Mouse (Mus musculus) Patski (cell line): Measurements from ENCODE around the gene Olfr1377. TPM values are rescaled to one million over a fixed set of nuclear protein-coding genes. Genes with fewer than 3 reads are reported as not detected.

Experiments used
- ATAC-seq: fragments of 100-300 bp; one replicate; pipeline ENCODE4 v1.8.0; 2021
- CTCF ChIA-PET: fragments of 350-600 bp; sonication (Branson Sonifier 250); formaldehyde crosslinking; loops from one replicate; lab custom pipeline; 2022; ENCODE audit warnings: inconsistent platforms; lab: Charles Lee
- POLR2A ChIA-PET: fragments of 350-600 bp; sonication (Branson Sonifier 250); formaldehyde crosslinking; loops from one replicate; lab custom pipeline; 2022; ENCODE audit warnings: antibody characterized with exemption, inconsistent platforms; lab: Charles Lee
- DNase-seq: peaks from one replicate; pipeline ENCODE4 v3.0.0-alpha.2; 2011; ENCODE audit warnings: low read depth, low spot score
- H3K27me3 ChIP-seq: fragments of 371-371 bp; one replicate; pipeline ENCODE4 v1.5.1; 2021
- CTCF ChIP-seq: fragments of 100-300 bp; IDR thresholded peaks from one replicate; pipeline ENCODE4 v1.5.1; 2021
- in situ Hi-C: fragments of 300-500 bp; cut with MboI; formaldehyde crosslinking; loops from 3 replicates; pipeline ENCODE4 v1.11.1; 2018; ENCODE audit warnings: low pct_unique_long_range_greater_than_20kb, mixed read lengths
- polyA plus RNA-seq: library from polyadenylated mRNA; unstranded; gene quantifications from one replicate; pipeline ENCODE4 v1.2.3, GENCODE M21; 2021

Olfr1377 gene
- polyA plus RNA-seq = not detected

DNA sequence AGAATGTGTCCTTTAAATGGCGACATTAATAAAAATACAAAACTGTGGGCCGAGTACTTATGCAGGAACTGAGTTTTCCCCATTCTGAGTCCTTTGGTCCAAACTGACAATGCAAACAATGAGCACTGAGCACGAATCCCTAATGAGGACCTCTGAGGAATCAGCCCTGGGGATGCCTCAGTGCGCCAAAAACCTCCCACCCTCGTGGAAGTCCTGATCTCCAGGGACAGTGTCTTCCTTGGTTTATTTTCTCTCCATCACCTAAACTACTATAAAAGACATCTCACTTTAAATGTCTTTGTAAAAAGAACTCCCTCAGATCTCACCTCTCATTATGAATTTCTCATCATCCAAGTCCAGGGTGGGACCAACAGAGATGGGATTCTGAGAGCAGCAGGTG lies at the start of gene Olfr1377:
Gene Olfr1377, plus strand, starts transcription at position 301 of the 400 bp plus-strand sequence.
- DNase-seq = no peak
- POLR2A ChIA-PET = no interaction called here
- ATAC-seq = no peak
- no peak for TF ChIP-seq CTCF
- in situ Hi-C loops = no loop called here
- peaks cover 17% of the 10 kb centered on the region for H3K27me3 ChIP-seq
- CTCF ChIA-PET = no interaction called here

DNA sequence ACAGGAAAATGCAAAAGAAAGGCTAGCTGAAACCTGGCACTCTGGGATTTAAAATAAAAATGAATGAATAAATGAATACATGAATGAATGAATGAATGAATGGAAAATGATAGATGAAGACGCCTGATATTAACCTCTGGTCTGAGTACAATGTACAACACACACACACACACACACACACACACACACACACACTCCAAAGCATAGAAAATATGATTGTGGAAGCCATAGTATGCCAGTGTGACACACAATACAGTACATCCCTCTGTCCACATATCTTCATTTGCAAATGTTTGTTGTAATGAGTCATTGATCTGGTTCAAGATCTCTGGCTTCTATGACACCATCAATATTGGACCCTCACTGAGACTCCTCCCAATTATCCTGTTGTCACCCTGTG lies 49.7 kb upstream of the Olfr1377 start:
- TF ChIP-seq CTCF = no peak
- no peak for ATAC-seq
- DNase-seq = no peak
- in situ Hi-C loops = loop anchor here (10.0 kb wide), 1 partner anchor 333 kb away; the partner anchor contains the start of genes BC049762 and Clk4
- POLR2A ChIA-PET = interaction anchor here (0.9 kb wide), 1 partner anchor 8 kb away, joined by 3 read pairs; no protein-coding TSS in a partner anchor
- CTCF ChIA-PET = interaction anchor here (1.6 kb wide), 1 partner anchor 16 kb away, joined by 8 read pairs; the partner anchor contains the start of gene Zfp2
- H3K27me3 ChIP-seq = no peaks in the 10 kb centered on the region

DNA sequence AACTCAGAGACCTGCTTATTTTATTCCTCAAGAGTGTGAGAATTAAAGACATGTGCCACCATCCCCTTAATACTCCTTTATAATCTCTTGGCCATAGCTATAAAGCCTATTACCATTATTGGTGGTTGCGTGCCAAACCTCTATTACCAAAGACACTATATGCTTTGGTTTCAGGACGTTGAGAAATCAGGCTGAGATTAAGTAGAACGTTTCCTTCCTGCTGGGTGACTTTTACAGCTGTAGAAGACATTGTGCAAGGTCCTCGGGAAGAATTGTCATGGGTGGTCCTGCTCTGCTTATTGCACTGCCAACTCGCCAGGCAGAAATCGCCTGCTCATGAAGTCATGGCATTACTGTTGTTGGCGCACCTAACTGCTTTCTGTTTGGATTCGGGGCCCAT lies 43.3 kb upstream of the Olfr1377 start:
- CTCF ChIA-PET = no interaction called here
- in situ Hi-C loops = loop anchor here (5.0 to 10.0 kb wide), 2 partner anchors 119 to 326 kb away; partner anchors contain the start of genes BC049762, Clk4 and Zfp354a
- ATAC-seq (no peak), DNase-seq (no peak)
- POLR2A ChIA-PET = interaction anchor here (0.9 kb wide), 1 partner anchor 325 kb away, joined by 3 read pairs; no protein-coding TSS in a partner anchor
- peaks cover 4% of the 10 kb centered on the region for H3K27me3 ChIP-seq
- TF ChIP-seq CTCF = no peak

DNA sequence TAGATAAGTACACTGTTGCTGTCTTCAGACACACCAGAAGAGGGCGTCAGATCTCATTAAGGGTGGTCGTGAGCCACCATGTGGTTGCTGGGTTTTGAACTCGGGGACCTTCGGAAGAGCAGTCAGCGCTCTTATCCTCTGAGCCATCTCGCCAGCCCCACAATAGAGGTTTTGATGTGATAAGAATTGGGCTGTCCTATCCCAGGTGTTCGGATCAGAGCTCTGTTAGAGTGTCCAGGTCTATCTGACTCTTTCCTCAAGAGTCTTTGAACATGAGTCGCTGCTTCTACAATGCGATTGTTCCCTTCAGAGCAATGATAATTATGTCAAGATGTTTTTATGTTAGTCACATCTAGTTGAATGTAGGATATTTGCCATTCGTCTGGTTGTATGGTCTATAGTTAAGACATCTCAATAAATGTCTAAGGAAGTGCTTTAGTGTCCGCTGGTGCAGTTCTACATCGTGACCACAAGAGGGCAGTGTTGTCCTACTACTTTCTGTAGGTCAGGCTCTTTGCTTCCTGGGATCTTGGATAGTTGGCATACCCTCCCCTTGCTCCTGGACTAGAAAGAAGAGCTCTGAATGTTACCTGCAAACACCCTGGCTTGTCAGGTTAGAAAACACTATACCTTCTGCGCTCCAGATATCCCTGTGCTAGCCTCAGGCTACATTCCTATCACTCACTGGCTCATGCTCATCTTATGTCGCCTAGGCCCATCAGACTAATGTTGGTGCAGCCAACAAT lies 42.0 kb upstream of the Olfr1377 start:
- ChIA-PET CTCF (interaction anchor here (0.6 to 1.2 kb wide), 9 partner anchors 9 to 600 kb away, joined by 3 to 4 read pairs (median 3); partner anchors contain the start of gene Prop1), POLR2A (interaction anchor here (0.9 kb wide), 2 partner anchors 8 to 324 kb away, joined by 3 read pairs; partner anchors contain the start of gene Zfp354b)
- peak; percentile 66 for ATAC-seq
- in situ Hi-C loops = loop anchor here (5.0 to 10.0 kb wide), 3 partner anchors 118 to 595 kb away; partner anchors contain the start of genes BC049762, Clk4 and Zfp354a
- H3K27me3 ChIP-seq = peaks cover 8% of the 10 kb centered on the region
- no peak for DNase-seq
- TF ChIP-seq CTCF = peak; percentile 89

DNA sequence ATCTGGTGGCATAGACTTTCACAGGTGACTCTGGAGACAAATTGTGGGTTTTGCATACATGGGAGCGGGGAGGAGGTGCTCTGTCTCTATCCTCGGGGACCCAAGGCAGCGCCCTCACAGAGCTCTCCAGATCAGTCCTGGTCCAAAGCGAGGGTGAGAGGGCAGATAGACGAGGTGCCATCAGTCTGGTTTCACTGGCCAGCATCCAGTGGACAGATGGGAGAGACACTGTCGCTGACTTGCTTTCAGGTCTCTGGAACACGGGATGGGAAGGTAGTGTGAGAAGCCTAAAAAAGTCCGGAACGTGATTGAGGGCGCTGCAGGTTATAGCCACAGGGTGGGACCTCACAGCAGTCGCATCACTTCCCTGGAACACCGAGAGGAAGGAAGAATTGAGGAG lies 39.4 kb upstream of the Olfr1377 start:
- no peak for DNase-seq
- CTCF ChIA-PET = no interaction called here
- POLR2A ChIA-PET = no interaction called here
- ATAC-seq = no peak
- in situ Hi-C loops = loop anchor here (10.0 kb wide), 1 partner anchor 592 kb away; no protein-coding TSS in a partner anchor
- H3K27me3 ChIP-seq = peaks cover 10% of the 10 kb centered on the region
- TF ChIP-seq CTCF = no peak

DNA sequence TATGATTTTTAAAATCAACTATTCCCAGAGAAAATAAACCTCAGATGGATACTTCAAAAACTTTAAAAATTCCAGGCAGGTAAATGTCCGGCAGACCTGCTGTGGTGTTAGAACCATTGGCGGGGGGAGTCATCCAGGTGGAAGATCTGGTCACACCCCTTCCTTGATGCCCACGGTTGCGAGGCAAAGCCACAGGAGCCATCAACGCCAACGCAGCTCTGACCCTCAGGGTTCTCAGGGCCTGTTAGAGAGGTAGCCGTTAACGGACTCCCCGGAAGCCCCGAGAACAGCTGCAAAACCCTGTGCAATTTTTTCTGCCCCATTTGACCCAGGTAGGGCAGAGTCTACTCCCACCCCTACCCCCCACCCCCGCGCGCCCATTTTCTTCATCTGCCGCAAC lies 38.3 kb upstream of the Olfr1377 start, which contains the start of gene 4933414I15Rik:
Gene 4933414I15Rik, minus strand, starts transcription at position 260 of the 400 bp plus-strand sequence.
- in situ Hi-C loops = loop anchor here (10.0 kb wide), 1 partner anchor 591 kb away; no protein-coding TSS in a partner anchor
- DNase-seq (no peak), ATAC-seq (no peak)
- no peak for TF ChIP-seq CTCF
- ChIA-PET POLR2A (no interaction called here), CTCF (no interaction called here)
- peaks cover 17% of the 10 kb centered on the region for H3K27me3 ChIP-seq

DNA sequence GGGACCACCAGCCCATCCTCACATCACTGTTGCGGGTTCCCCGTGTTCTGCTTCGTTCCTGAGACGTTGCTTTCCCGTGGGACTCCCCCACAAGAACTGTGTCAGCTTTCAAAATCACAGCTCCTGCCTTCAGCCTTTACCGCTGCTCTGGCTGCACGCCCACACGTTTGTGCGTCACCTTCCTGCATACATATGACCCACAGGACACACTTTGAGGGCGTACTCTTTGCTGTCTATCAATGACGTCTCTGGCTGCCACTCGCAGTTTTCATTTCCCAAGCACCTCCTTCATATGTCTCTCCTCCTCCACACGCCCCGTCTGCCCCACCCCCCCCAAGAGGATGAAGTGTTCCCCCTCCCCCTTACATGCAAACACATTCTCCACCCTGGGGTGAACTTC lies 29.5 kb upstream of the Olfr1377 start:
- ChIA-PET POLR2A (no interaction called here), CTCF (no interaction called here)
- DNase-seq = no peak
- ATAC-seq = no peak
- TF ChIP-seq CTCF = no peak
- in situ Hi-C loops = no loop called here
- H3K27me3 ChIP-seq = peaks cover 33% of the 10 kb centered on the region

DNA sequence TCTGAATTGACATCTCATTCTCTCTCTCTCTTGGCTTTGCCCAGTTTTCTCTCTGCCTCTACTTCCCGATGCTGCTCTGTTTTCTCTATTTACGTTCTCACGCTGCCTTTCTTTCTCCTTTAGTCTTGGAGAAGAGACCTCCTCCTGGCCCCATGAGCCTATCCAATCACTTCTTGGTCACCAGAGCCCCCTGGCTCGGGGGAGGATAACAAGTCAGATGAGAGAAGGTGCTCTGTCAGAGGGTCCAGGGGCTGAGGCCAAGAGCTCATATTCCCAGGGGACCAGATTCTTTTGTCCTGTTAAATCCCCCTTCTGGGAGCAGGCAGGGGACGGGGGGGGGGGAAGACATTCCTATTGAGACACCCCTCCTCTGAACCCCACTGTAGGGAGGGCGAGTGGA lies 28.1 kb upstream of the Olfr1377 start, which contains the start of gene Prop1:
Gene Prop1, minus strand, starts transcription at position 101 of the 400 bp plus-strand sequence.
- ChIA-PET CTCF (interaction anchor here (1.4 kb wide), 1 partner anchor 13 kb away, joined by 3 read pairs; no protein-coding TSS in a partner anchor), POLR2A (no interaction called here)
- TF ChIP-seq CTCF = no peak
- DNase-seq (no peak), ATAC-seq (no peak)
- in situ Hi-C loops = no loop called here
- H3K27me3 ChIP-seq = peaks cover 33% of the 10 kb centered on the region

DNA sequence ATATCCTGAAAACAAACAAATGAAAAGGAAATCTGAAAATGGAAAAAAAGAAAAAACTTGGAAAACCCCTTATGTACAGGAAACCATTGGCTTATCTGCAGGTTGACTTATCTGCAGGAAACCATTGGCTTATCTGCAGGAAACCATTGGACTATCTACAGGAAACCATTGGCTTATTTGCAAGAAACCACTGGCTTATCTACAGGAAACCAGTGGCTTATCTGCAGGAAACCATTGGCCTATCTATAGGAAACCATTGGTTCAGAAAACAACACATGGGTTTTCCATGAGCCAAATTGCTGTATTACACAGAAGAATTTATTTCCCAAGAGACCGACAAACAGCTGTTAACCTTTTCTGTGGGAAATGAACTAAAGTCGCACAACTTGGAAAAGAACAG lies 16.9 kb upstream of the Olfr1377 start:
- no peak for ATAC-seq
- TF ChIP-seq CTCF = no peak
- DNase-seq = no peak
- in situ Hi-C loops = no loop called here
- H3K27me3 ChIP-seq = peaks cover 59% of the 10 kb centered on the region
- POLR2A ChIA-PET = no interaction called here
- CTCF ChIA-PET = no interaction called here

DNA sequence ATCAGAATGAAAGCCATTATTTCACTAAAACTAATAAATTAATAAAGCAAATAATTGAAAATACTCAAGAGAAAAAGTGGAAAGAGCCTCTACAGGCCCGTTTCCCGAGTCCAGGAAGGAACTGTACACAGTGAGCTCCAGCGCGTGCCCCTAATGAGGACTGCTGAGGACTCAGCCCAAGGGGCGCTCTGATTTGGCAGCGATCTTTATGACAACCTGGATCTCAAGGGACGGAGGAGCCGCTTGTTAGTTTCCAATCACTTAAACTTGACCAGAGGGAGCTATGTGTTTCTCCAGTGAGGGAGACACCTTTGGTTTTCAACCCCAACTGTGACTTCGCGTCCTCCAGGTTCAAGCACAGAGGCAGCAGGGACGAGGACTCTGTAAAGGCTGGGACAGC lies 15.5 kb upstream of the Olfr1377 start, which contains the start of gene Olfr1378:
Gene Olfr1378, plus strand, starts transcription at position 301 of the 400 bp plus-strand sequence.
- DNase-seq (no peak), ATAC-seq (no peak)
- CTCF ChIA-PET = no interaction called here
- in situ Hi-C loops = no loop called here
- H3K27me3 ChIP-seq = peaks cover 54% of the 10 kb centered on the region
- no peak for TF ChIP-seq CTCF
- POLR2A ChIA-PET = no interaction called here
